Mouse (Mus musculus) megakaryocyte, embryonic 14.5 days (primary cell): ENCODE results near the gene Fam192a.

Source experiments
- FLI1 ChIP-seq: IDR thresholded peaks from 2 replicates; pipeline ENCODE4 v1.6.1; 2012; ENCODE audit warnings: low read length, inconsistent platforms, mixed read lengths
- GATA1 ChIP-seq: IDR thresholded peaks from 3 replicates; pipeline ENCODE4 v1.6.1; 2012; ENCODE audit warnings: mixed read lengths, low read length, inconsistent platforms, borderline replicate concordance

- TF ChIP-seq FLI1 = no peak
- TF ChIP-seq GATA1 = peak; percentile 33; the same call in 1 of the 3 replicates
Observed at GRCm38 (mm10) chr8:94634211-94634610, 32.4 kb upstream of the Fam192a start.
